Mouse (Mus musculus) cortical plate, adult 2 months (tissue): ENCODE data around the gene Mfsd6.

ENCODE experiments used
- CTCF ChIP-seq: fragments of 200-500 bp; IDR thresholded peaks from 2 replicates; pipeline ENCODE4 v1.5.1; 2011; ENCODE audit warnings: mild to moderate bottlenecking, control low read depth, low read length; ENCODE audit not compliant: insufficient read depth; ENCODE audit errors: extremely low read depth
- POLR2A ChIP-seq: fragments of 200-500 bp; IDR thresholded peaks from 2 replicates; pipeline ENCODE4 v1.6.1; 2011; ENCODE audit warnings: mild to moderate bottlenecking, low read length, control low read depth; ENCODE audit not compliant: insufficient read depth; ENCODE audit errors: extremely low read depth

GRCm38 (mm10) chr1:52751634-52752033 is 24.4 kb upstream of the Mfsd6 start:
- TF ChIP-seq CTCF (no peak), POLR2A (no peak)
